In genomic region chr12:111377986-111378490, GRCm38 (mm10) we compare ENCODE assay signal across 8 mouse cellular contexts. TPM values are rescaled to one million over a fixed set of nuclear protein-coding genes. Genes with fewer than 3 reads are reported as not detected.
DNase-seq lines count a peak whose midpoint lies in the region; ATAC-seq lines count a peak whose summit lies in the region.

No protein-coding gene starts in this region.

- peaks cover 10% of the 10 kb centered on the region for H3K4me1 ChIP-seq in forebrain, embryonic 14.5 days (ENCODE audit: control insufficient read depth, insufficient read depth, low read length)
- peaks cover 47% of the 10 kb centered on the region for H3K4me1 ChIP-seq in kidney, embryonic 16.5 days (ENCODE audit: insufficient read depth, low read length)
- peaks cover 31% of the 10 kb centered on the region for H3K4me1 ChIP-seq in stomach, embryonic 16.5 days (ENCODE audit: control insufficient read depth, insufficient read depth, low read length)

- DNase-seq in frontal cortex, postnatal 10 days (ENCODE audit: low spot score in 2 of 2) = no peak
- peak; percentile 15 for DNase-seq in MN1 (ENCODE audit: low spot score)
- DNase-seq in forebrain, embryonic 14.5 days (ENCODE audit: low spot score) = peak; percentile 59
- DNase-seq in lung, postnatal 14 days = peak; percentile 48
- DNase-seq in thymus, postnatal 36 days = no peak

- peak; percentile 51 for ATAC-seq in frontal cortex, adult (ENCODE audit: low TSS enrichment)
- peak; percentile 76 for ATAC-seq in forebrain, embryonic 14.5 days
- ATAC-seq in kidney, embryonic 16.5 days (ENCODE audit: low FRiP score, low TSS enrichment) = peak; percentile 71
- ATAC-seq in stomach, embryonic 16.5 days (ENCODE audit: insufficient read depth, low FRiP score) = peak; percentile 60

- peak overlapping the region; percentile 92 for H3K9ac ChIP-seq in forebrain, embryonic 14.5 days (ENCODE audit: low read length)
- H3K9ac ChIP-seq in kidney, embryonic 16.5 days (replicated peaks; ENCODE audit: low read length) = peak overlapping the region; percentile 97
- H3K9ac ChIP-seq in stomach, embryonic 16.5 days (ENCODE audit: low read length) = peak overlapping the region; percentile 98

- peak overlapping the region; percentile 94 for H3K4me2 ChIP-seq in forebrain, embryonic 14.5 days (ENCODE audit: low read length)
- H3K4me2 ChIP-seq in kidney, embryonic 16.5 days (replicated peaks; ENCODE audit: low read depth, low read length) = peak overlapping the region; percentile 65
- H3K4me2 ChIP-seq in stomach, embryonic 16.5 days (ENCODE audit: low read depth, low read length) = peak overlapping the region; percentile 92

- H3K9me3 ChIP-seq in forebrain, embryonic 14.5 days (replicated peaks; ENCODE audit: control insufficient read depth, low read length) = no peaks in the 10 kb centered on the region
- no peaks in the 10 kb centered on the region for H3K9me3 ChIP-seq in kidney, embryonic 16.5 days (ENCODE audit: low read length)
- H3K9me3 ChIP-seq in stomach, embryonic 16.5 days (replicated peaks; ENCODE audit: control insufficient read depth, low read length) = no peaks in the 10 kb centered on the region

- H3K27ac ChIP-seq in forebrain, embryonic 14.5 days (ENCODE audit: low read depth, low read length) = peak overlapping the region; percentile 93
- H3K27ac ChIP-seq in kidney, embryonic 16.5 days (ENCODE audit: low read length) = peak overlapping the region; percentile 96
- H3K27ac ChIP-seq in stomach, embryonic 16.5 days (ENCODE audit: low read length) = peak overlapping the region; percentile 95

- H3K27me3 ChIP-seq in forebrain, embryonic 14.5 days (replicated peaks; ENCODE audit: control insufficient read depth, insufficient read depth, low read length) = no peaks in the 10 kb centered on the region
- no peaks in the 10 kb centered on the region for H3K27me3 ChIP-seq in kidney, embryonic 16.5 days (ENCODE audit: insufficient read depth, low read length)
- H3K27me3 ChIP-seq in stomach, embryonic 16.5 days (ENCODE audit: control insufficient read depth, insufficient read depth, low read length) = no peaks in the 10 kb centered on the region

- H3K36me3 ChIP-seq in forebrain, embryonic 14.5 days (ENCODE audit: control insufficient read depth, insufficient read depth, low read length) = no peaks in the 10 kb centered on the region
- H3K36me3 ChIP-seq in kidney, embryonic 16.5 days (ENCODE audit: insufficient read depth, low read length) = no peaks in the 10 kb centered on the region
- no peaks in the 10 kb centered on the region for H3K36me3 ChIP-seq in stomach, embryonic 16.5 days (ENCODE audit: control insufficient read depth, insufficient read depth, low read length)

- H3K4me3 ChIP-seq in forebrain, embryonic 14.5 days (ENCODE audit: low read depth, low read length) = peak overlapping the region; percentile 97
- peak overlapping the region; percentile 96 for H3K4me3 ChIP-seq in kidney, embryonic 16.5 days (ENCODE audit: low read length)
- H3K4me3 ChIP-seq in stomach, embryonic 16.5 days (replicated peaks; ENCODE audit: low read length) = peak overlapping the region; percentile 99

- under 1% methylated on average over 32 of the region's 32 CpGs for WGBS in forebrain, embryonic 14.5 days
- under 1% methylated on average over 32 of the region's 32 CpGs for WGBS in kidney, embryonic 16.5 days
- WGBS in stomach, embryonic 16.5 days = under 1% methylated on average over 32 of the region's 32 CpGs

RNA-seq across cellular contexts. Expression of gene Cdc42bpb, which starts 0.5 kb away (rescaled TPM):
- polyA plus RNA-seq in forebrain, embryonic 14.5 days (2014; fragmentation: Nextera tagmentation; extraction: Ambion mirVana) = 28.8 and 34.6 TPM in 2 replicates
- polyA plus RNA-seq in kidney, embryonic 16.5 days (2015; fragmentation: Nextera tagmentation; extraction: Ambion mirVana) = 40.6 and 45.2 TPM in 2 replicates
- 29.3 and 32.9 TPM in 2 replicates for polyA plus RNA-seq in stomach, embryonic 16.5 days (2015; fragmentation: Nextera tagmentation; extraction: Ambion mirVana)

RNA-seq across cellular contexts. Expression of gene Lbhd2, which starts 28.6 kb away (rescaled TPM):
- polyA plus RNA-seq in forebrain, embryonic 14.5 days (2014; fragmentation: Nextera tagmentation; extraction: Ambion mirVana) = 2.4 and 2.8 TPM in 2 replicates
- polyA plus RNA-seq in kidney, embryonic 16.5 days (2015; fragmentation: Nextera tagmentation; extraction: Ambion mirVana) = 4.6 and 5.5 TPM in 2 replicates
- polyA plus RNA-seq in stomach, embryonic 16.5 days (2015; fragmentation: Nextera tagmentation; extraction: Ambion mirVana) = 1.4 and 1.6 TPM in 2 replicates

RNA-seq across cellular contexts. Expression of gene Exoc3l4, which starts 38.8 kb away (rescaled TPM):
- 2.2 and 2.7 TPM in 2 replicates for polyA plus RNA-seq in forebrain, embryonic 14.5 days (2014; fragmentation: Nextera tagmentation; extraction: Ambion mirVana)
- polyA plus RNA-seq in kidney, embryonic 16.5 days (2015; fragmentation: Nextera tagmentation; extraction: Ambion mirVana) = 19.4 and 19.9 TPM in 2 replicates
- polyA plus RNA-seq in stomach, embryonic 16.5 days (2015; fragmentation: Nextera tagmentation; extraction: Ambion mirVana) = 9.0 and 9.6 TPM in 2 replicates

Comparison
In these comparisons a context has a peak if more than half of its experiments do, and no peak if none do; other contexts are left out.
1. DNase-seq: peak in MN1 (single experiment), forebrain, embryonic 14.5 days (single experiment) and lung, postnatal 14 days (single experiment); none in frontal cortex, postnatal 10 days (0 of 2) and thymus, postnatal 36 days (0 of 2).
2. Peak in every context shown above with its lines, with median percentiles within 50 percentile points of each other: ATAC-seq, H3K27ac ChIP-seq, H3K4me2 ChIP-seq, H3K4me3 ChIP-seq and H3K9ac ChIP-seq.